Mouse (Mus musculus) retina, embryonic 14.5 days (tissue): ENCODE data around the gene Mrpl42.

Experiments
- DNase-seq: peaks from one replicate; pipeline ENCODE4 v3.0.0-alpha.2; 2015; ENCODE audit warnings: low spot score

The Mrpl42 gene

DNA sequence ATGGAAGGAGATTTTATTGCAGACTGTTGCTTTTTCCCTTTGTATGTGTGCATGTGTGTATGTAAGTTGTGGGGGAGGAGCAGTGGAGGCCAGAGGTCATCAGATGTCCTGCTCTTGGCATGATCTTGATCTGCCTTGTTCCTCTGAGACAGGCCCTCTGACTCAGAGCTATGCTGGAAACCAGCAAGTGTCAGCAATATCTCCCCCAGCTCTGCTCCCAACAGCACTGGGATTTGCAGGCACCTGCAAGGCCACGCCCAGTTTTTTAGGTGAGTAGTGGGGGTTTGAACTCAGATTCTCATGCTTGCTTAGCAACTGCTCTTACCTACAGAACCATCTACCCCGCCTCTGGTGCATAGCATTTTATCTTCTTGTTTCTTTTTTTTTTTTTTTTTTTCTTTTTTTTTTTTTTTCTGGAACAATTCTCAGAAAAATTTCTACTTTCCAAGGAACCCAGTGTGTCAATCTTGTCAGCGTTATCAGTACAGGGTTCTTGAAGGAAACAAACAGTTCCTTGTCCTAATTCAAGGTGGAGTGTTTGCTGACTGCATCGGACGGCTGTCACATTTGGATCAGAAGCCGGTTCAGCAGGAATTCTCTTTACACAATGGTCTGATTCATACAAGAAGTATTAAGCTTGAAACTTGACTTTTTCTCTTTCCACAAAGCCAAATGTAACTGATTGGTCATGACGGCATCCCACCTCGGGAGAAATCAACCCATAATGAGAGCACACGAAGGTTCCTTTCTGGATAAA lies 43.5 kb downstream of the Mrpl42 start:
- no peak for DNase-seq

GRCm38 (mm10) chr10:95457367-95458049 lies 44.2 kb downstream of the Mrpl42 start:
- DNase-seq, result no peak

- no peak for DNase-seq
These were observed 45.6 kb downstream of the Mrpl42 start for GRCm38 (mm10) chr10:95456103-95456502.

DNA sequence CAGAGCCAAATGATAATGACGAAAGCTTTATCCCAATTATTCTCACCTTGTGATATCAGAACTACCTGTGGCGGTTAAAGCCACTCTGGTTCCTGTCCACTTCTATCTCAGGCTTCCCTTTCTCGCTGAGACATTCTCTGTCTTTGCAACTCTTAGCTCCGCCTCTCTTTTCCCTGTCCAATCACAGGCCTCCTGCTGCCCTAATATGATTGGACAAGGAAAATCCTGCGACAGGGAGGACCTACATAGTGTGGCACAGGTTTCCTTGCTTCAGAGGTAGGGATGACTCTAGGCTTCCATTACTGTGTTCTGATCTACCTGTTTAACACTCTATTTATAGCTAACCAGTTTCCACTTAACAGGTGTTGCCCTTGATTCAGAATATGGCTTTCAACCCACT lies 48.5 kb downstream of the Mrpl42 start:
- DNase-seq, result no peak

DNA sequence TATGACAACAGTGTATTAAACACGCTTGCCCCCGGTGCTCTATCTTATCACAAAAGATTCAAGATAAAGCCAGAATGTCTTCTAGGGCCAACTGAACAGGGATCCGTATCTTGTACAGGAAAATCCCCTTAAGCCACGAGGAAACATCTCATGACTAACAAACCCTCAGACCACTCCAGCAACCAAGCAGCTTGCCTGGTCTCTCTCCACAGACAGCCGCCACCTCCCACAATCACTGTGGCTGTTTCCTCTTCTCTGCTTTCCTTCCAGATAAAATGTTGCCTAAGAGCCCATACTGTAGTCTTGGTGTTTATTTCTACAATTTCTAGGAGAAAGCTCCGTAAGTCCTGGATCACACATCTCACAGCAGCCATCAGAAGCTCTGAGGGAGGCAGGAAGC lies 52.7 kb downstream of the Mrpl42 start:
- no peak for DNase-seq

GRCm38 (mm10) chr10:95447954-95448353 lies 53.8 kb downstream of the Mrpl42 start:
- DNase-seq, result no peak

GRCm38 (mm10) chr10:95445104-95446056 lies 56.4 kb downstream of the Mrpl42 start:
- no peak for DNase-seq

- DNase-seq, result no peak
These were observed 59.4 kb downstream of the Mrpl42 start for GRCm38 (mm10) chr10:95442334-95442733.

- DNase-seq, result peak; percentile 17
These were observed 61.2 kb downstream of the Mrpl42 start for GRCm38 (mm10) chr10:95440566-95440965.

- no peak for DNase-seq
These were observed 61.9 kb downstream of the Mrpl42 start for GRCm38 (mm10) chr10:95439718-95440339.

GRCm38 (mm10) chr10:95438941-95439340 lies 62.8 kb downstream of the Mrpl42 start:
- DNase-seq, result no peak
